Mouse (Mus musculus): ENCODE measurements around the gene Cfl1. TPM values are rescaled to one million over a fixed set of nuclear protein-coding genes. Genes with fewer than 3 reads are reported as not detected.
A peak's percentile ranks its signal among the peaks of the same experiment; 100 is the strongest.

Gene Cfl1
- polyA plus RNA-seq, 1 experiment from 2014 or later = 1,610 TPM

- H3K27me3 ChIP-seq = no peaks in the 10 kb centered on the region
- in situ Hi-C loops (cut with MboI; ENCODE audit: low pct_unique_long_range_greater_than_20kb) = no loop called here
- ChIA-PET POLR2A (interaction anchor here (1.4 to 4.2 kb wide), 4 partner anchors 8 to 113 kb away, joined by 3 to 30 read pairs (median 20); partner anchors contain the start of genes Fosl1 and Mus81), CTCF (interaction anchor here (2.6 to 6.6 kb wide), 2 partner anchors 23 to 26 kb away, joined by 12 to 62 read pairs; no protein-coding TSS in a partner anchor)
- DNase-seq (ENCODE audit: low read depth, low spot score) = no peak
- TF ChIP-seq CTCF (IDR thresholded peaks at IDR 0.05) = no peak
- ATAC-seq = no peak
These were observed 34.7 kb upstream of the Cfl1 start for GRCm38 (mm10) chr19:5455568-5455967.

GRCm38 (mm10) chr19:5456241-5456921 lies 33.9 kb upstream of the Cfl1 start:
- in situ Hi-C loops (cut with MboI; ENCODE audit: low pct_unique_long_range_greater_than_20kb) = no loop called here
- ATAC-seq (peak; percentile 34), DNase-seq (ENCODE audit: low read depth, low spot score) (no peak)
- no peak for TF ChIP-seq CTCF (IDR thresholded peaks at IDR 0.05)
- POLR2A ChIA-PET = interaction anchor here (0.6 to 4.2 kb wide), 16 partner anchors 9 to 460 kb away, joined by 3 to 30 read pairs (median 3); partner anchors contain the start of genes AI837181, Ctsw, Drap1 and Efemp2
- CTCF ChIA-PET = interaction anchor here (0.9 to 6.6 kb wide), 5 partner anchors 10 to 73 kb away, joined by 4 to 62 read pairs (median 14); partner anchors contain the start of genes Fosl1 and Mus81
- H3K27me3 ChIP-seq = no peaks in the 10 kb centered on the region

GRCm38 (mm10) chr19:5456922-5457745 lies 33.1 kb upstream of the Cfl1 start:
- H3K27me3 ChIP-seq = no peaks in the 10 kb centered on the region
- ChIA-PET CTCF (interaction anchor here (0.9 to 6.6 kb wide), 7 partner anchors 10 to 72 kb away, joined by 3 to 62 read pairs (median 12); partner anchors contain the start of genes Fosl1 and Mus81), POLR2A (interaction anchor here (0.8 to 4.2 kb wide), 17 partner anchors 9 to 111 kb away, joined by 3 to 30 read pairs (median 4); partner anchors contain the start of genes AI837181, Ctsw, Drap1 and Efemp2)
- TF ChIP-seq CTCF (IDR thresholded peaks at IDR 0.05) = no peak
- DNase-seq (ENCODE audit: low read depth, low spot score) = no peak
- ATAC-seq = peak; percentile 77
- in situ Hi-C loops (cut with MboI; ENCODE audit: low pct_unique_long_range_greater_than_20kb) = no loop called here

- in situ Hi-C loops (cut with MboI; ENCODE audit: low pct_unique_long_range_greater_than_20kb) = no loop called here
- ATAC-seq (peak; percentile 8), DNase-seq (ENCODE audit: low read depth, low spot score) (no peak)
- POLR2A ChIA-PET = interaction anchor here (0.9 to 4.2 kb wide), 9 partner anchors 10 to 33 kb away, joined by 3 to 30 read pairs (median 9); partner anchors contain the start of genes Fosl1 and Mus81
- no peaks in the 10 kb centered on the region for H3K27me3 ChIP-seq
- no peak for TF ChIP-seq CTCF (IDR thresholded peaks at IDR 0.05)
- CTCF ChIA-PET = interaction anchor here (0.9 to 6.6 kb wide), 7 partner anchors 11 to 71 kb away, joined by 3 to 62 read pairs (median 12); partner anchors contain the start of genes Fosl1 and Mus81
These were observed 32.4 kb upstream of the Cfl1 start, which contains the start of gene Ccdc85b for GRCm38 (mm10) chr19:5457746-5458442. Gene Ccdc85b, minus strand, starts transcription at chr19:5457894.

GRCm38 (mm10) chr19:5459019-5459418 lies 31.2 kb upstream of the Cfl1 start:
- H3K27me3 ChIP-seq = no peaks in the 10 kb centered on the region
- CTCF ChIA-PET = interaction anchor here (1.4 to 11.3 kb wide), 3 partner anchors 14 to 27 kb away, joined by 5 to 143 read pairs (median 62); partner anchors contain the start of genes Cfl1 and Mus81
- ATAC-seq (no peak), DNase-seq (ENCODE audit: low read depth, low spot score) (no peak)
- in situ Hi-C loops (cut with MboI; ENCODE audit: low pct_unique_long_range_greater_than_20kb) = no loop called here
- no peak for TF ChIP-seq CTCF (IDR thresholded peaks at IDR 0.05)
- POLR2A ChIA-PET = interaction anchor here (0.7 to 4.1 kb wide), 6 partner anchors 12 to 29 kb away, joined by 3 to 30 read pairs (median 11); partner anchors contain the start of genes Efemp2 and Mus81

- POLR2A ChIA-PET = interaction anchor here (0.7 to 4.1 kb wide), 6 partner anchors 11 to 28 kb away, joined by 3 to 29 read pairs (median 10); partner anchors contain the start of genes Efemp2 and Mus81
These were observed 30.4 kb upstream of the Cfl1 start for GRCm38 (mm10) chr19:5459896-5460295.

GRCm38 (mm10) chr19:5460465-5460911 lies 29.8 kb upstream of the Cfl1 start, which contains the start of gene Fibp:
Gene Fibp, plus strand, starts transcription at chr19:5460615.
- POLR2A ChIA-PET = interaction anchor here (0.9 to 4.1 kb wide), 8 partner anchors 11 to 28 kb away, joined by 3 to 29 read pairs (median 5); partner anchors contain the start of genes Efemp2 and Mus81
- in situ Hi-C loops (cut with MboI; ENCODE audit: low pct_unique_long_range_greater_than_20kb) = no loop called here
- CTCF ChIA-PET = interaction anchor here (0.9 to 11.3 kb wide), 5 partner anchors 10 to 36 kb away, joined by 3 to 143 read pairs (median 3); partner anchors contain the start of genes Cfl1, Drap1 and Mus81
- ATAC-seq = peak; percentile 29
- no peak for TF ChIP-seq CTCF (IDR thresholded peaks at IDR 0.05)
- no peak for DNase-seq (ENCODE audit: low read depth, low spot score)
- H3K27me3 ChIP-seq = no peaks in the 10 kb centered on the region

More at GRCm38 (mm10) chr19:5459896-5460295, 30.4 kb upstream of the Cfl1 start:
- DNase-seq (ENCODE audit: low read depth, low spot score) = no peak
- in situ Hi-C loops (cut with MboI; ENCODE audit: low pct_unique_long_range_greater_than_20kb) = no loop called here
- no peak for TF ChIP-seq CTCF (IDR thresholded peaks at IDR 0.05)
- ATAC-seq = no peak
- CTCF ChIA-PET = interaction anchor here (0.9 to 11.3 kb wide), 4 partner anchors 15 to 36 kb away, joined by 3 to 143 read pairs (median 32); partner anchors contain the start of genes Cfl1, Drap1 and Mus81
- no peaks in the 10 kb centered on the region for H3K27me3 ChIP-seq

- ChIA-PET POLR2A (interaction anchor here (0.5 to 4.1 kb wide), 7 partner anchors 14 to 1904 kb away, joined by 3 to 29 read pairs (median 3); partner anchors contain the start of genes Efemp2 and Mus81), CTCF (interaction anchor here (6.6 to 11.3 kb wide), 2 partner anchors 24 to 29 kb away, joined by 62 to 143 read pairs; partner anchors contain the start of genes Cfl1 and Mus81)
- TF ChIP-seq CTCF (IDR thresholded peaks at IDR 0.05) = no peak
- ATAC-seq = no peak
- no peak for DNase-seq (ENCODE audit: low read depth, low spot score)
- in situ Hi-C loops (cut with MboI; ENCODE audit: low pct_unique_long_range_greater_than_20kb) = no loop called here
- H3K27me3 ChIP-seq = no peaks in the 10 kb centered on the region
These were observed 28.8 kb upstream of the Cfl1 start for GRCm38 (mm10) chr19:5461411-5461810.

- POLR2A ChIA-PET = interaction anchor here (0.6 to 4.1 kb wide), 7 partner anchors 12 to 34 kb away, joined by 3 to 29 read pairs (median 4); partner anchors contain the start of genes Cfl1, Efemp2, Fosl1 and Mus81
- no peak for DNase-seq (ENCODE audit: low read depth, low spot score)
- H3K27me3 ChIP-seq = no peaks in the 10 kb centered on the region
- ATAC-seq = no peak
- CTCF ChIA-PET = interaction anchor here (0.8 to 11.3 kb wide), 12 partner anchors 9 to 125 kb away, joined by 3 to 143 read pairs (median 5); partner anchors contain the start of genes Cfl1 and Mus81
- no peak for TF ChIP-seq CTCF (IDR thresholded peaks at IDR 0.05)
- in situ Hi-C loops (cut with MboI; ENCODE audit: low pct_unique_long_range_greater_than_20kb) = no loop called here
These were observed 27.0 kb upstream of the Cfl1 start for GRCm38 (mm10) chr19:5463212-5463611.
